Mouse (Mus musculus) neural tube, embryonic 13.5 days (tissue): ENCODE measurements around the gene Hap1. TPM values are rescaled to one million over a fixed set of nuclear protein-coding genes. Genes with fewer than 3 reads are reported as not detected.
"Not testable (repeated sequence)": the region's sequence is repeated elsewhere in the genome, so short reads cannot be mapped to it uniquely, and the experiment has no call there.

Experiments used
- ATAC-seq: fragments of 200-750 bp; cut with Nextera tagmentation; 2 replicates; pipeline ENCODE4 v1.8.0; 2017; ENCODE audit warnings: low read depth, mild to moderate bottlenecking, moderate TSS enrichment, moderate library complexity
- H3K27ac ChIP-seq: fragments of 300-500 bp; sonication (generic); replicated peaks from 2 replicates; pipeline ENCODE4 v1.5.1; 2015; ENCODE audit warnings: moderate library complexity, mild to moderate bottlenecking, inconsistent platforms
- H3K27me3 ChIP-seq: fragments of 300-500 bp; sonication (generic); 2 replicates; pipeline ENCODE4 v1.6.1; 2015; ENCODE audit warnings: mild to moderate bottlenecking, inconsistent platforms
- H3K36me3 ChIP-seq: fragments of 300-500 bp; sonication (generic); 2 replicates; pipeline ENCODE4 v1.6.1; 2015; ENCODE audit warnings: mild to moderate bottlenecking, inconsistent platforms
- H3K4me1 ChIP-seq: fragments of 300-500 bp; sonication (generic); replicated peaks from 2 replicates; pipeline ENCODE4 v1.6.1; 2015; ENCODE audit warnings: inconsistent platforms
- H3K4me2 ChIP-seq: fragments of 300-500 bp; sonication (generic); 2 replicates; pipeline ENCODE4 v1.6.1; 2015; ENCODE audit warnings: inconsistent platforms, mild to moderate bottlenecking, moderate library complexity
- H3K4me3 ChIP-seq: fragments of 300-500 bp; sonication (generic); 2 replicates; pipeline ENCODE4 v1.5.1; 2015; ENCODE audit warnings: mild to moderate bottlenecking, inconsistent platforms
- H3K9ac ChIP-seq: fragments of 300-500 bp; sonication (generic); 2 replicates; pipeline ENCODE4 v1.6.1; 2015; ENCODE audit warnings: moderate library complexity, mild to moderate bottlenecking, inconsistent platforms
- H3K9me3 ChIP-seq: fragments of 300-500 bp; sonication (generic); 2 replicates; pipeline ENCODE4 v1.6.1; 2016; ENCODE audit warnings: inconsistent platforms
- WGBS: fragments of 180-500 bp; shearing (Covaris S2); methylation state at CpG from one replicate; pipeline ENCODE4 v1.1.7; 2015; 5-methylcytosine and 5-hydroxymethylcytosine counted together
- polyA plus RNA-seq: library from polyadenylated mRNA; unstranded; fragments of >200 nt; fragmentation: Nextera tagmentation; extraction: Ambion mirVana; gene quantifications from 2 replicates; pipeline ENCODE4 v1.2.1, GENCODE M21; 2015

Hap1 gene
- polyA plus RNA-seq, 1 experiment from 2014 or later = 62.7 TPM

- 21% methylated on average over 11 of the region's 11 CpGs for WGBS
- H3K4me3 ChIP-seq = peak overlapping the region; percentile 79
- not testable (repeated sequence) for ATAC-seq, H3K9me3 ChIP-seq, H3K27me3 ChIP-seq
- peak overlapping the region; percentile 98 for H3K27ac ChIP-seq
- H3K4me1 ChIP-seq = peaks cover 19% of the 10 kb centered on the region
- H3K4me2 ChIP-seq = peak overlapping the region; percentile 87
- peak overlapping the region; percentile 98 for H3K9ac ChIP-seq
- H3K36me3 ChIP-seq = peaks cover 23% of the 10 kb centered on the region
These were observed 35.1 kb downstream of the Hap1 start for GRCm38 (mm10) chr11:100320701-100321410.

DNA sequence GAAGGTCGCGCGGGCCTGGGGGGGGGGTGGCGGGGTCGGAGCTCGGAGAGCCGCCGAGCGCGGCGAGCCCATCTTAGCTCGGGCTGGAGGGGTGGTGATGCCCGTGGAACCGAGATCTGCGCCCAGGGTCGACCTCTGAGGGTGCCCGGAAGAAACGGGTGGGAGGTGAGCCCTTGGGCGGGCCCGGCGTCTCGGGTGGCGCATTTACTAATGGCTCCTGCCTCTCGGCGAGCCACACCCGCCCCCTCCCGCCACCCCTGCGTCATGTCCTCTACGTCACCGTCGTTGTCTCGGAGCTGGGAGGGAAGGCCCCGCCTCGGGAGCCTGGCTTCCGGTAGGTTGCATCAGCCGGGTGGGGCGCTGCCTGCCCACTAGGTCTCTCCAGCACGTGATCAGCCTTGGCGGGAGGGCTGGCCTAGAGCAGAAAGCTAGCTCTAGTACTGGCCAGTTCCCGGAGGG lies 35.7 kb downstream of the Hap1 start:
- peaks cover 20% of the 10 kb centered on the region for H3K36me3 ChIP-seq
- ATAC-seq = peak; percentile 88
- H3K27me3 ChIP-seq = no peaks in the 10 kb centered on the region
- H3K9me3 ChIP-seq = no peaks in the 10 kb centered on the region
- WGBS = 0% methylated on average over 40 of the region's 40 CpGs
- H3K4me2 ChIP-seq = peak overlapping the region; percentile 87
- H3K4me1 ChIP-seq = peaks cover 19% of the 10 kb centered on the region
- H3K9ac ChIP-seq = peak overlapping the region; percentile 98
- peak overlapping the region; percentile 79 for H3K4me3 ChIP-seq
- peak overlapping the region; percentile 98 for H3K27ac ChIP-seq

- ATAC-seq = peak; percentile 91
- peak within 1 kb of the TSS; percentile 79 for H3K4me3 ChIP-seq
- WGBS = 1% methylated on average over 53 of the region's 58 CpGs
These were observed 36.3 kb downstream of the Hap1 start, which contains the start of gene Eif1 for GRCm38 (mm10) chr11:100319492-100320171. Gene Eif1, plus strand, starts transcription at chr11:100319885.

GRCm38 (mm10) chr11:100318529-100319451 lies 37.1 kb downstream of the Hap1 start:
- Histone ChIP-seq H3K4me1 (peaks cover 19% of the 10 kb centered on the region), H3K9me3 (no peaks in the 10 kb centered on the region), H3K9ac (peak overlapping the region; percentile 57; the same call in 1 of the 2 replicates), H3K36me3 (peaks cover 20% of the 10 kb centered on the region), H3K27ac (peak overlapping the region; percentile 83), H3K4me2 (peak overlapping the region; percentile 56), H3K27me3 (no peaks in the 10 kb centered on the region), H3K4me3 (peak overlapping the region; percentile 79)
- peak; percentile 1; the same call in 1 of the 2 replicates for ATAC-seq
- 91% methylated on average over 10 of the region's 10 CpGs for WGBS

More at GRCm38 (mm10) chr11:100319492-100320171, 36.3 kb downstream of the Hap1 start, which contains the start of gene Eif1:
- H3K4me2 ChIP-seq = peak within 1 kb of the TSS; percentile 87
- peak within 1 kb of the TSS; percentile 98 for H3K9ac ChIP-seq
- H3K36me3 ChIP-seq = peaks cover 20% of the 10 kb centered on the region
- H3K27ac ChIP-seq = peak within 1 kb of the TSS; percentile 98
- H3K4me1 ChIP-seq = peaks cover 19% of the 10 kb centered on the region
- H3K9me3 ChIP-seq = no peaks in the 10 kb centered on the region
- H3K27me3 ChIP-seq = no peaks in the 10 kb centered on the region

- WGBS = 69% methylated on average over 6 of the region's 6 CpGs
- no peak for ATAC-seq
- Histone ChIP-seq H3K36me3 (peaks cover 20% of the 10 kb centered on the region), H3K9me3 (no peaks in the 10 kb centered on the region), H3K4me3 (no peak overlapping the region), H3K9ac (no peak overlapping the region), H3K4me1 (peaks cover 19% of the 10 kb centered on the region), H3K4me2 (no peak overlapping the region), H3K27ac (no peak overlapping the region), H3K27me3 (no peaks in the 10 kb centered on the region)
These were observed 38.0 kb downstream of the Hap1 start for GRCm38 (mm10) chr11:100317826-100318380.

- Histone ChIP-seq H3K9me3 (no peaks in the 10 kb centered on the region), H3K9ac (no peak overlapping the region), H3K27me3 (no peaks in the 10 kb centered on the region), H3K36me3 (no peaks in the 10 kb centered on the region), H3K4me1 (peaks cover 16% of the 10 kb centered on the region), H3K27ac (no peak overlapping the region), H3K4me3 (no peak overlapping the region), H3K4me2 (no peak overlapping the region)
- 91% methylated on average over 5 of the region's 5 CpGs for WGBS
- ATAC-seq = no peak
These were observed 40.5 kb downstream of the Hap1 start for GRCm38 (mm10) chr11:100315439-100315838.

- ATAC-seq = no peak
- no peak overlapping the region for H3K4me3 ChIP-seq
- no peak overlapping the region for H3K4me2 ChIP-seq
- no peak overlapping the region for H3K27ac ChIP-seq
- no peaks in the 10 kb centered on the region for H3K27me3 ChIP-seq
- H3K9ac ChIP-seq = no peak overlapping the region
- no peaks in the 10 kb centered on the region for H3K36me3 ChIP-seq
- no peaks in the 10 kb centered on the region for H3K9me3 ChIP-seq
- WGBS = 90% methylated on average over 6 of the region's 6 CpGs
- H3K4me1 ChIP-seq = peaks cover 12% of the 10 kb centered on the region
These were observed 42.5 kb downstream of the Hap1 start for GRCm38 (mm10) chr11:100313424-100313823.

- H3K9ac ChIP-seq = no peak overlapping the region
- H3K4me3 ChIP-seq = no peak overlapping the region
- no peaks in the 10 kb centered on the region for H3K27me3 ChIP-seq
- no peak for ATAC-seq
- no peaks in the 10 kb centered on the region for H3K36me3 ChIP-seq
- no peaks in the 10 kb centered on the region for H3K9me3 ChIP-seq
- peaks cover 12% of the 10 kb centered on the region for H3K4me1 ChIP-seq
- no peak overlapping the region for H3K27ac ChIP-seq
- WGBS = 23% methylated on average over 5 of the region's 5 CpGs
- H3K4me2 ChIP-seq = no peak overlapping the region
These were observed 43.7 kb downstream of the Hap1 start for GRCm38 (mm10) chr11:100312096-100312679.

GRCm38 (mm10) chr11:100311656-100312055 lies 44.3 kb downstream of the Hap1 start:
- no peak overlapping the region for H3K27ac ChIP-seq
- H3K36me3 ChIP-seq = no peaks in the 10 kb centered on the region
- no peak overlapping the region for H3K4me2 ChIP-seq
- H3K4me3 ChIP-seq = no peak overlapping the region
- no peak overlapping the region for H3K9ac ChIP-seq
- no peaks in the 10 kb centered on the region for H3K9me3 ChIP-seq
- H3K4me1 ChIP-seq = peaks cover 12% of the 10 kb centered on the region
- ATAC-seq = no peak
- H3K27me3 ChIP-seq = no peaks in the 10 kb centered on the region
- 80% methylated on average over 1 of the region's 1 CpGs for WGBS

DNA sequence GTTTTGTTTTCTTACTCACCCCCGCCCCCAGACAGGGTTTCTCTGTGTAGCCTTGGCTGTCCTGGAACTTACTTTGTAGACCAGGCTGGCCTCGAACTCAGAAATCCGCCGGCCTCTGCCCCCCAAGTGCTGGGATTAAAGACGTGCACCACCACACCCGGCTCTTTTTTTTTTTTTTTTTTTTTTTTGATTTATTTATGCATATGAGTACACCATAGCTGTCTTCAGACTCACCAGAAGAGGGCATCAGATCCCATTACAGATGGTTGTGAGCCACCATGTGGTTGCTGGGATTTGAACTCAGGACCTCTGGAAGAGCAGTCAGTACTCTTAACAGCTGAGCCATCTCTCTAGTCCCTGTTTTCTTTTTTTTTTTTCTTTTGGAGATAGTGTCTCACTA lies 47.3 kb downstream of the Hap1 start:
- peaks cover 12% of the 10 kb centered on the region for H3K4me1 ChIP-seq
- not testable (repeated sequence) for H3K4me2 ChIP-seq, H3K9ac ChIP-seq, H3K27ac ChIP-seq, H3K4me3 ChIP-seq, H3K36me3 ChIP-seq, H3K9me3 ChIP-seq, ATAC-seq, H3K27me3 ChIP-seq
- 95% methylated on average over 5 of the region's 6 CpGs for WGBS

DNA sequence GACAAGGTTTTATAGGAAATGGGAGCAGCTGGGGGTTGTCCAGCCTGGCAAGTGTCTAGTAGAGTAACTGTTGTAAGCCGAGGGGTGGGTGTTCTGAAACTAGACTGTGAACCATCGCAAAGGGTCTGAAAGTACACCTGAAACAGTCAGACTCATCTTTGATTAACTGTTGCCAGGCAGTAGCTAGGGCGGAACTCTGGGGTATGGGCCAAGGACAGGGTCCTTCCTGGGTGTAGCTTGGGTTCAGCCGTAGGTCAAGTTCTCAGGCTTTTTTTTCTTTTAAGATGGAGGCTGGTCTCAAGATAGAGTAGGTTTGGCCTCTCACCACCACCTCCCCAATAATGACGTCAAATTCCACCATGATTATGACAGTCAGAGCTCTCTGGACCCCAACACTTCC lies 48.0 kb downstream of the Hap1 start:
- WGBS = 89% methylated on average over 5 of the region's 5 CpGs
- ATAC-seq = no peak
- no peak overlapping the region for H3K9ac ChIP-seq
- H3K4me2 ChIP-seq = no peak overlapping the region
- H3K9me3 ChIP-seq = no peaks in the 10 kb centered on the region
- no peaks in the 10 kb centered on the region for H3K36me3 ChIP-seq
- no peaks in the 10 kb centered on the region for H3K27me3 ChIP-seq
- H3K4me1 ChIP-seq = peaks cover 12% of the 10 kb centered on the region
- no peak overlapping the region for H3K4me3 ChIP-seq
- H3K27ac ChIP-seq = no peak overlapping the region
